Mouse (Mus musculus): ENCODE measurements at regions not wholly inside any gene's neighbourhood (a gene's known extent, or its start where the extent isn't known, plus 50 kb on each side); places are given as distances from the start of the nearest gene placed in this dataset.

DNA sequence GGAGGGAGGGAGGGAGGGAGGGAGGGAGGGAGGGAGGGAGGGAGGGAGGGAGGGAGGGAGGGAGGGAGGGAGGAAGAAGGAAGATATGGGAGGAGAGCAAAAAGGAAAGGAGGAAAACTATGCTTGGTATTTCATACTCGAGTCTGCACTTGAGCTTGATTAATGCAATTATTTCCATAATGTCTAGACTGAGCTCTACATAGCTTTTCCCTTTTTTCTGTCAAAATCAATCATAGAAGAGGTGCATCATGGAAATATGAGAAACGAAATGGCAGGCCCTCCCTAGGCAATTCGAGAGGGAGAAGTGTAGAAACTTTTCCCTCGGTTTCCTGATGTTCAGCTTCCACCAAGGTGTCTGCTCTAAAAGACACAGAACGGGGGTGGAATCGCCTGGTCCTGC is 417.6 kb downstream of the Plk2 start:
- TF ChIP-seq CTCF (IDR thresholded peaks at IDR 0.05; ENCODE audit: insufficient read depth, low read depth, low read length) (no peak), POLR2A (IDR thresholded peaks at IDR 0.05; ENCODE audit: insufficient read depth, low read depth, low read length) (no peak)
